Mouse (Mus musculus) lung, embryonic 16.5 days (tissue): ENCODE results near the gene Fosl2. TPM values are rescaled to one million over a fixed set of nuclear protein-coding genes. Genes with fewer than 3 reads are reported as not detected.
"Not testable (repeated sequence)": the region's sequence is repeated elsewhere in the genome, so short reads cannot be mapped to it uniquely, and the experiment has no call there.

ENCODE experiments used
- ATAC-seq: fragments of 200-750 bp; cut with Nextera tagmentation; 2 replicates; pipeline ENCODE4 v1.8.0; 2017; ENCODE audit warnings: low read depth, mild to moderate bottlenecking, moderate library complexity
- H3K27ac ChIP-seq: fragments of 300-500 bp; sonication (generic); 2 replicates; pipeline ENCODE4 v1.5.1; 2014; ENCODE audit warnings: mild to moderate bottlenecking, control low read depth, low read length
- H3K27me3 ChIP-seq: fragments of 300-500 bp; sonication (generic); 2 replicates; pipeline ENCODE4 v1.6.1; 2014; ENCODE audit warnings: low read depth, low read length, mixed read lengths; ENCODE audit not compliant: control insufficient read depth, insufficient read depth
- H3K36me3 ChIP-seq: fragments of 300-500 bp; sonication (generic); 2 replicates; pipeline ENCODE4 v1.6.1; 2014; ENCODE audit warnings: low read length; ENCODE audit not compliant: control insufficient read depth, insufficient read depth
- H3K4me1 ChIP-seq: fragments of 300-500 bp; sonication (generic); replicated peaks from 2 replicates; pipeline ENCODE4 v1.6.1; 2014; ENCODE audit warnings: low read length, mixed read lengths; ENCODE audit not compliant: control insufficient read depth, insufficient read depth
- H3K4me2 ChIP-seq: fragments of 300-500 bp; sonication (generic); 2 replicates; pipeline ENCODE4 v1.6.1; 2014; ENCODE audit warnings: low read depth, low read length, control low read depth
- H3K4me3 ChIP-seq: fragments of 300-500 bp; sonication (generic); 2 replicates; pipeline ENCODE4 v1.5.1; 2014; ENCODE audit warnings: mild to moderate bottlenecking, low read length, control low read depth
- H3K9ac ChIP-seq: fragments of 300-500 bp; sonication (generic); 2 replicates; pipeline ENCODE4 v1.6.1; 2014; ENCODE audit warnings: low read length, control low read depth
- H3K9me3 ChIP-seq: fragments of 300-500 bp; sonication (generic); 2 replicates; pipeline ENCODE4 v1.6.1; 2016; ENCODE audit warnings: low read length; ENCODE audit not compliant: control insufficient read depth
- WGBS: fragments of 180-500 bp; shearing (Covaris S2); extraction: QIAGEN DNeasy Blood & Tissue Kit; methylation state at CpG from one replicate; pipeline ENCODE4 v1.1.7; 2014; 5-methylcytosine and 5-hydroxymethylcytosine counted together
- polyA plus RNA-seq: library from polyadenylated mRNA; unstranded; fragments of >200 nt; fragmentation: Nextera tagmentation; extraction: Ambion mirVana; gene quantifications from 2 replicates; pipeline ENCODE4 v1.2.1, GENCODE M21; 2015

Gene Fosl2
- polyA plus RNA-seq, 1 experiment from 2014 or later = 3.4 TPM

DNA sequence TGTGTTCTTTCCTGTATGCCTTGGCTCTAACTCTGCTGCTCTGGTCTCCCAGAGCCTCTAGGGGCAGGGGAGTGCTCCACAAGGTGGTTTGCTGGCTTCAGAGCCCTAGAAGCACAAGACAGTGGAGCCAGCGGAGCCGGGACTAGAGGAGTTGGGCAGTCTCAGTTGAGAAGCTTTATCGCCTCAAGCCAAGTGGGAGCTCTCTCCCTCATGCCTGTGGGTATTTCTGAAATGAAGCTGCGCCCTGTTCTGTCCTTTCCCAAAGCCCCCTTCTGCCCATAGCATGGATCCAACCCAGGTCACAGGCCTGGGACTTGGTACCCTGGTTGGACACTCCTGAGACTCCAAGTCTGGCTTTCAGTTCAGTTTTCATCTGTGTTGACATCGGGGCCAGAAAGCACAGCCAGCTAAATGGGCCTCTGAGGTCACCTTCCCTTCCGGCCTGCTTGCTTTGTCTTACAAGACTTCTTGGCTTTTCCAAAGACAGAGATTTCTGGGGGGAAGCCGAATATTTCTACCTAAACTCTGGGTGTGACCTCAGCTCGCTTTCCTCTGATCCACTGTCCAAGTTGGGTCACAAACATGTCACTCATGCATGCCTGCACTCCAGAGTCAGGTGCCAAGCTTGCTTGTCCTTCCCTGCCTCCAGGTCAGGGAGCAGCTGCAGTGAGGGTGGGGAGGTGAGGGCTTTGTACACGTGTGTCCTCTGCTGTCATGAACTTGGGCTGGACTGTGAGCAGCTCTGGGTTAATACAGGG, 19.5 kb downstream of the Fosl2 start:
- no peak overlapping the region for H3K9ac ChIP-seq
- WGBS = 71% methylated on average over 9 of the region's 9 CpGs
- no peak overlapping the region for H3K4me2 ChIP-seq
- H3K4me1 ChIP-seq = no peaks in the 10 kb centered on the region
- ATAC-seq = no peak
- H3K4me3 ChIP-seq = no peak overlapping the region
- no peak overlapping the region for H3K27ac ChIP-seq
- H3K27me3 ChIP-seq = no peaks in the 10 kb centered on the region
- no peaks in the 10 kb centered on the region for H3K9me3 ChIP-seq
- peaks cover 16% of the 10 kb centered on the region for H3K36me3 ChIP-seq

DNA sequence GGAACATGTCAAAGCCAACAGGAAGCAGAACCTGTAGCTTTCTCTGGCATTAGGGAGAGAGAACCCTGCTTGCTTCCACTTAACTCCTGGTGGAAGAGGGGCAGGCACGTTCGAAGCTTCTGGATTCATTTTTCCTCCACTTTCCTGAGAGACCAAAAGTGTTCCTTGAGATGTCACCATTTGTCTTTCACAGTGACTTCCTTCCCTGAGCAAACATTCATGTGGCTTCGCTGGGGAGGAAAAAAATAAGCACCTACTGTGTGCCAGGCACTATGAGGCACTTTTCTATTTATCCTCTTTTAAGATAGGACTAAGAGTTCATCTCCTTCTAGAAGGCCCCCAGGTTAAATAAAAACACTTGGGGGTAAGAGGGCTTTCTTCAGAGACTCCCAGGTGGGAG, 20.3 kb downstream of the Fosl2 start:
- no peak for ATAC-seq
- no peaks in the 10 kb centered on the region for H3K9me3 ChIP-seq
- 59% methylated on average over 3 of the region's 3 CpGs for WGBS
- no peak overlapping the region for H3K4me3 ChIP-seq
- no peak overlapping the region for H3K9ac ChIP-seq
- no peak overlapping the region for H3K4me2 ChIP-seq
- H3K27me3 ChIP-seq = no peaks in the 10 kb centered on the region
- H3K36me3 ChIP-seq = peaks cover 16% of the 10 kb centered on the region
- H3K27ac ChIP-seq = no peak overlapping the region
- H3K4me1 ChIP-seq = no peaks in the 10 kb centered on the region

DNA sequence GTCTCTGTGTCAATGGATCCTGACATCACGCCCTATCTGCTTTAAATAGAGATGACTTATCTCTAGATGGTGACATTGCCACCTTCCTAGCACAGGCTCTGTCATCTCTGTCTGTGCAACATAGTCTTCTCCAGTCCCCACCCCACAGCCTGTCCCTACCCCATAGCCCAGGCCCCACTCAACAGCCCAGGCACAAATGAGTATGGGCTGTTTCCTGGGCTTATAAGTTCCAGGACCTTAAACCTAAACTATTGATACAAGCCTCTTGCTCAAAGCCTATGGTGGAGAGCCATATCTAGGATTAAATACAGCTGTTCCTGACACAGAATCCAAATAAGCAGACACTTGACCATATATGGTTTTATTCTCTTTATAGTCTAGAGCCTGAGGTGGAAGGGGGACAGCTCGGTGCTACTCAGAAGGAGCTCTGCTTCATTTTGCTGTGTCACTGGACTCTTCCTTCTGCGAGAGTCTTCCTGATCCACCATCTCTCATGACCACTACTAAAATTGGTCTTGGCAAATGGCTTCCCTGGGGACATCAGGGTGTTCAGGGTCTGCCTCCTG, 28.0 kb downstream of the Fosl2 start:
- Histone ChIP-seq H3K4me3 (no peak overlapping the region), H3K9me3 (no peaks in the 10 kb centered on the region), H3K36me3 (no peaks in the 10 kb centered on the region), H3K27ac (no peak overlapping the region), H3K4me2 (no peak overlapping the region), H3K4me1 (no peaks in the 10 kb centered on the region), H3K27me3 (no peaks in the 10 kb centered on the region), H3K9ac (no peak overlapping the region)
- ATAC-seq = peak; percentile 52; the same call in 1 of the 2 replicates
- WGBS = 57% methylated on average over 3 of the region's 3 CpGs

DNA sequence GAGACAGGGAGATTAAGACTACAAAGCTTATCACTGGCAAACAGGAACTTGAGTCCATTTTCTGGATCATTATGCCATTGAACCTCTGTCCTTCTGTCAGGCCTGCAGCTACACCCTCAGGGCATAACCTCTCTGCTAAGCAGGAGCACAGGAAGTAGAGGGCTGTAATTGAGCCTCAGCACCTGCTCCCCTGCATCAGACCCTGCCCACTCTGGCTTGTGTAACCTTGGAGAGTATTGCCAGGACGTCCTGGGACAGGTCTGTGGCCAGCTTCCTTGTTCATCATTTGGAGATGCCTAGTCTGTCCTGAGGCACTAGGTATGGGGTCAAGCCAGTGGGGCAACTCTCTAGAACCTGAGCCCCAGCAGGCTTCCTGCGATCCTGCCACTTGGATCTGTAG, 36.6 kb downstream of the Fosl2 start:
- WGBS = 63% methylated on average over 2 of the region's 2 CpGs
- Histone ChIP-seq H3K27me3 (no peaks in the 10 kb centered on the region), H3K9ac (no peak overlapping the region), H3K4me3 (no peak overlapping the region), H3K27ac (no peak overlapping the region), H3K36me3 (no peaks in the 10 kb centered on the region), H3K4me2 (no peak overlapping the region), H3K9me3 (no peaks in the 10 kb centered on the region), H3K4me1 (no peaks in the 10 kb centered on the region)
- no peak for ATAC-seq

DNA sequence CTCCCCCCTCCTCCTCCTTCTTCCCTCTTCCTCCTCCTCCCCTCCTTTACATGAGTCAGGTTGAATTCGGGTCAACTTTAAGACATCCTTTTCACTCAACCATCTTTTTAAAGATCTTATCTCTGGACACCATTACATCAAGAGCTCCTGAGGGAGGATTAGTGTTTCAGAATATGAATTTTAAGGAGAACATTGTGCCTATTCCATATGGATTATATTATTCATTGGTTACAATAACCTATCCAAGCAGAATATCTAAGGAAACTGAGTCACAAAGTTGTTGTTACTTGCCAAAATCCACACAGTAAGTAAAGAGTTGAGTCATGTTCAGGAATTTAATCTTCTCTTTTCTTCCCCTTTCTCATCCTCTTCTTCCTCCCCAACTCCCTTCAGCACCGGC, 41.2 kb downstream of the Fosl2 start:
- no peaks in the 10 kb centered on the region for H3K36me3 ChIP-seq
- no peaks in the 10 kb centered on the region for H3K9me3 ChIP-seq
- no peak for ATAC-seq
- H3K4me3 ChIP-seq = no peak overlapping the region
- no peak overlapping the region for H3K9ac ChIP-seq
- no peak overlapping the region for H3K4me2 ChIP-seq
- WGBS = 71% methylated on average over 2 of the region's 2 CpGs
- no peak overlapping the region for H3K27ac ChIP-seq
- H3K27me3 ChIP-seq = no peaks in the 10 kb centered on the region
- no peaks in the 10 kb centered on the region for H3K4me1 ChIP-seq

DNA sequence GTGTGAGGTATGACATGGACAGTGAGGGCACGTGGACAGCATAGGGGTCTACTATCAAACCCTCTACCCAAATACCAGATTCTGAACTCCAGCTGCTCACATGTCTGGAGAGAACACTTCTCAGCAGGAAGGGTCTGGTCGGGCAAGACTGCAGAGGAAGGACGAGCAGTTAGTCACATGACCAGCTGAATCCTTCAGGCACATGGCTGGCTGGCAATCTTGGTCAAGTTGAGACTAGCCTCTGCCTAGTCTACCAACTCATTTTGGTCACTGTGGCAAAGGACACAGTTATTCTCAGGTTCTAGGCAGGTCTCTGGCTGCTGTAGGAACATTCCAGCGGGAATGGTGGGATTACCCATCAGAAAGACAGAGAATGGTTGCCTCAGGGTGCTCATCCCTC, 42.1 kb downstream of the Fosl2 start:
- Histone ChIP-seq H3K4me2 (no peak overlapping the region), H3K9ac (no peak overlapping the region), H3K4me3 (no peak overlapping the region), H3K9me3 (no peaks in the 10 kb centered on the region), H3K27me3 (no peaks in the 10 kb centered on the region), H3K4me1 (no peaks in the 10 kb centered on the region), H3K36me3 (no peaks in the 10 kb centered on the region), H3K27ac (no peak overlapping the region)
- no peak for ATAC-seq
- WGBS = 53% methylated on average over 4 of the region's 4 CpGs

DNA sequence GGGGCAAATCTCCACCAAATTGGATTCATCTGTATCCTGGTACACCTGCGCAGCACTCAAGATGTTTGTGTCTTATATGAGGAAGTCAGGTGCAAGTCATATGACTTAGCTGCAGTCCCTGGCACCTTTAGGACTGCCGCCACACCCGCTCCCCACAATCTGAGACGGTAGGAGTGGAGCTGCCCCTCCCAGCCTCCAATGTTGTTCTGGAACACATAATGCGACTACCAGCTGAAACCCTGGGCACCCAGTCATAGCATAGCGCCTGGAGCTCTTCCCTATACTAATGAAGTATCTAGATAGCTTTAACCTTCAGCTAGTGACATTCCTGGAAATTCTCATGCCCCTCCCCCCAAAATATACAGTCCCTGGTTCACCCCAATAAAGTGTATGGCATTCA, 43.1 kb downstream of the Fosl2 start:
- not testable (repeated sequence) for H3K9ac ChIP-seq, H3K27ac ChIP-seq, H3K4me3 ChIP-seq, H3K4me1 ChIP-seq, H3K4me2 ChIP-seq, H3K36me3 ChIP-seq, H3K9me3 ChIP-seq, H3K27me3 ChIP-seq, ATAC-seq
- 73% methylated on average over 5 of the region's 6 CpGs for WGBS

DNA sequence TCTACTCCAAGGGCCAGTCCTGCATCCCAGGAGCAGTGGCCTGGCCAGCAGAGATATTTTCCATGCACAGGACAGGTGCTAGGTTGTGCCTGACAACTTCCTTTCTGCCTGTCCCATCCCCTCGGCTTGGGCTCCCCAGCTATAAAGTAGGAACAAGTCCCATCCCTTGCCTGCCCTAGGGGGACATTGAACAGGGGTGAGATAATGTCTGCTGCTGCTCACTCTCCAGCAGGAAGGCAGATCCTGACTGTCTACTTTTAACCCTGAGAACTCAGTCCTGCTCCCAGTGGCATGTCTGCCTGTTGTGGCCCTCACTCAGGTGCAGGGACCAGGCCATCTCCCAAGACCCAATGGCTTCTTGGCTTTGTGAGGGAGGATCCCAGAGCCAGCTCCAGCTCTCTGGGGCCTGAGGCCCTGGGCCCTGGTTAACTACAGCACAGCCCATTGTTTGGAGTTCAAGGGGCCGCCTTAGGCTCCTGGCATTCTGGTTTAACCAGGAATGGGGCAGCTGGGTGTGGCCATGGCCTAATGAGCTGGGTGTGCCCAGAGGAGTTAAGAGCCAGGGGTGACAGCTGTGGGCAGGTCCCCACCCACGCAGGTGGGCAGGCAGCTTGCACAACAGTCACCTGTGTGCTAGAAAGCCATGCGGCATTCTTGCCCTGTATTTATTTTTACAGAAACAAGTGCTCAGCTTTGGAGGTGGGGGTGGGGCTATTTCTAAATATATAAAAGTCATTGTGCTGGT, 47.5 kb downstream of the Fosl2 start:
- no peak overlapping the region for H3K4me3 ChIP-seq
- no peaks in the 10 kb centered on the region for H3K27me3 ChIP-seq
- H3K27ac ChIP-seq = peak overlapping the region; percentile 39; the same call in 1 of the 2 replicates
- peak; percentile 91 for ATAC-seq
- no peaks in the 10 kb centered on the region for H3K9me3 ChIP-seq
- H3K4me2 ChIP-seq = no peak overlapping the region
- 46% methylated on average over 4 of the region's 4 CpGs for WGBS
- H3K9ac ChIP-seq = no peak overlapping the region
- no peaks in the 10 kb centered on the region for H3K36me3 ChIP-seq
- peaks cover 5% of the 10 kb centered on the region for H3K4me1 ChIP-seq

DNA sequence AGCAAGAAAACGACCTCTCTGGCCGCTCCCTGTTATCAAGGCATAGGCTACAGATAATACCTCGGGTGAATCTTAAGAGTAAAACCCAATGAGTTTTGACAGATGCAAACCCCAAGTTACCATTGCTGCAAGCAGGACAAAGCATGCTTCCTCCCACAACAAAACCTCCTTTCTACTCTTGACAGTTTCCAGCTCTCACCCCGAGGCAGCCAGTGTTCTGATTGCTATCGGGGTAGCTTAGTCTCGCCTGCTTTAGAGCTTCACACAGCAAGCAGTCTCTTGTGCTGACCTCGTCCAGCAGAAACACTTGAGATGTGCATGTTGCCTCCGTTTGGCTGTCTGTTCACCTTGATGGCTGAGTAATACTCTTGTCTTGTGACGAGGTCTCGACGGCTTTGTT, 52.1 kb downstream of the Fosl2 start:
- Histone ChIP-seq H3K9me3 (no peaks in the 10 kb centered on the region), H3K9ac (no peak overlapping the region), H3K4me1 (peaks cover 5% of the 10 kb centered on the region), H3K27ac (no peak overlapping the region), H3K36me3 (no peaks in the 10 kb centered on the region), H3K4me2 (no peak overlapping the region), H3K27me3 (no peaks in the 10 kb centered on the region), H3K4me3 (no peak overlapping the region)
- 40% methylated on average over 11 of the region's 11 CpGs for WGBS
- ATAC-seq = no peak
